Mouse (Mus musculus) monocyte, adult 2 months (primary cell): ENCODE data around the gene Enah.

Experiments used
- DNase-seq, 2 experiments: peaks; one replicate each; pipeline ENCODE4 v3.0.0; 2022; ENCODE audit warnings: low spot score in 2 of 2, low read depth in 1 of 2

Gene Enah

GRCm38 (mm10) chr1:181880752-181881325 lies 139.0 kb downstream of the Enah start:
- DNase-seq: no peak

- no peak for DNase-seq
These were observed 141.4 kb downstream of the Enah start for GRCm38 (mm10) chr1:181878436-181878835.

- DNase-seq: peak in 1 of 2 experiments; percentile 17
These were observed 142.7 kb downstream of the Enah start for GRCm38 (mm10) chr1:181877088-181877487.

GRCm38 (mm10) chr1:181876656-181877055 lies 143.1 kb downstream of the Enah start:
- no peak for DNase-seq

- DNase-seq: no peak
These were observed 146.5 kb downstream of the Enah start for GRCm38 (mm10) chr1:181873086-181873920.

- no peak for DNase-seq
These were observed 147.2 kb downstream of the Enah start for GRCm38 (mm10) chr1:181872639-181873038.

- DNase-seq: no peak
These were observed 153.1 kb downstream of the Enah start for GRCm38 (mm10) chr1:181866429-181867280.

GRCm38 (mm10) chr1:181865863-181866216 lies 153.9 kb downstream of the Enah start:
- peak in 1 of 2 experiments; percentile 35 for DNase-seq

GRCm38 (mm10) chr1:181864971-181865862 lies 154.6 kb downstream of the Enah start:
- DNase-seq: peak in 1 of 2 experiments; percentile 17

- no peak for DNase-seq
These were observed 156.4 kb downstream of the Enah start for GRCm38 (mm10) chr1:181863431-181863830.

- DNase-seq: no peak
These were observed 157.0 kb downstream of the Enah start for GRCm38 (mm10) chr1:181862676-181863374.

- no peak for DNase-seq
These were observed 158.4 kb downstream of the Enah start for GRCm38 (mm10) chr1:181861181-181861902.

- peak; percentile 85 to 90 for DNase-seq
These were observed 159.1 kb downstream of the Enah start for GRCm38 (mm10) chr1:181860659-181861058.

GRCm38 (mm10) chr1:181856329-181856728 lies 163.5 kb downstream of the Enah start:
- DNase-seq: no peak

GRCm38 (mm10) chr1:181854829-181855228 lies 165.0 kb downstream of the Enah start:
- DNase-seq: no peak

- no peak for DNase-seq
These were observed 166.6 kb downstream of the Enah start for GRCm38 (mm10) chr1:181853081-181853736.

GRCm38 (mm10) chr1:181852466-181852865 lies 167.3 kb downstream of the Enah start:
- DNase-seq: peak in 1 of 2 experiments; percentile 42

- DNase-seq: no peak
These were observed 168.1 kb downstream of the Enah start for GRCm38 (mm10) chr1:181851521-181852310.
